Mouse (Mus musculus) heart, postnatal 25 days (tissue): ENCODE measurements around the gene Gse1. TPM values are rescaled to one million over a fixed set of nuclear protein-coding genes. Genes with fewer than 3 reads are reported as not detected.
A peak's percentile ranks its signal among the peaks of the same experiment; 100 is the strongest.

ENCODE experiments used
- DNase-seq: peaks from one replicate; pipeline ENCODE4 v3.0.0; 2022; ENCODE audit warnings: low spot score
- intact Hi-C: fragments of 180-260 bp; cut with DNase I; formaldehyde crosslinking; loops from one replicate; pipeline ENCODE4 v1.15.1; 2025
- total RNA-seq, 2 experiments: library from RNA; stranded (reverse); gene quantifications; 2 replicates each; pipeline ENCODE4 v1.2.3; 2021

The Gse1 gene
- total RNA-seq, 2 experiments from 2014 or later, result 20.1 to 25.9 TPM

GRCm38 (mm10) chr8:120425199-120425941, 197.1 kb downstream of the Gse1 start:
- intact Hi-C loops, result no loop called here
- no peak for DNase-seq

- intact Hi-C loops, result no loop called here
- DNase-seq, result no peak
Measured at GRCm38 (mm10) chr8:120426105-120426504, 197.8 kb downstream of the Gse1 start.

- intact Hi-C loops, result no loop called here
Measured at GRCm38 (mm10) chr8:120426622-120427385, 198.5 kb downstream of the Gse1 start.

GRCm38 (mm10) chr8:120428492-120428891, 200.2 kb downstream of the Gse1 start:
- no peak for DNase-seq

More at GRCm38 (mm10) chr8:120426622-120427385, 198.5 kb downstream of the Gse1 start:
- DNase-seq, result peak; percentile 32

GRCm38 (mm10) chr8:120429116-120429515, 200.9 kb downstream of the Gse1 start:
- intact Hi-C loops, result no loop called here
- no peak for DNase-seq

More at GRCm38 (mm10) chr8:120428492-120428891, 200.2 kb downstream of the Gse1 start:
- intact Hi-C loops, result no loop called here

- intact Hi-C loops, result no loop called here
- DNase-seq, result no peak
Measured at GRCm38 (mm10) chr8:120431042-120431441, 202.8 kb downstream of the Gse1 start.

DNA sequence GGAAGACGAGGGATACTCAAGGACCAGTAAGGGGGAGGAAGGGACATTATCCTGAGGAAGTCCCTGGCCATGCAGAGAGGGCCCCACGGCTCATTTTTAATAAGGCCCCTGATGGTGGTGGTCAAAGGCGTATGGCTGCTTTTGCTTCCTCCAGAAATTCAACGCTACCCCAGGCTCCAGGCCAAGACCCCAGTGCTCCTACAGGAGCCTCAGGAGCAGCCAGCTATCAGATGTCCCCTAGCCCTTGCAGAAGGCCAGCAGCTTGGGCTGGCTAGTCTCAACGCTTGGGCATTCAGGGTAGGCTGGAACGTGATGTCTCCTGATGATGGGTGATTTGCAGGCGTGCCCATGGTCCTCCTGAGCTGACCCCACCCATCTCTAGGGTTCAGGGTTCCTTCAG, 204.2 kb downstream of the Gse1 start:
- intact Hi-C loops, result no loop called here
- no peak for DNase-seq

DNA sequence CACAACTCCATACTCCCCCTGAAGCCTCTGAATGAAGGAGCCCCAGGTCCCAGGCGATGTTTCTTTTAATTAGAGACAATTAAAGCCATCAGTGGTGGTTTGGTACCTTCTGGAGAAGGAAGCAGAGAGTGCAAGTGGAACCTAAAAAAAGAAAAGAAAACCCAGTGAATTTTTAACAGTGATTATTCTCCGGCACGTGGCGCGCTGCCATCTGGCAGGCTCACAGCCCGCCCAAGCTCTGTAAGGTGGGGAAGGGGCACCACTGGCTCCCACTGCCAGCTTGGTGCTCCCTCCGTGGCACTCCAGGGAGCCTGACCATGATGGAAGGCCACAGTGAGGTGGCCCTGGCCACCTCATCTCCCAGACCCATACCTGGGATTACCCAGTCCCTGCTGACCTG, 204.9 kb downstream of the Gse1 start:
- intact Hi-C loops, result no loop called here
- no peak for DNase-seq

GRCm38 (mm10) chr8:120433734-120434133, 205.5 kb downstream of the Gse1 start:
- intact Hi-C loops, result no loop called here
- no peak for DNase-seq

DNA sequence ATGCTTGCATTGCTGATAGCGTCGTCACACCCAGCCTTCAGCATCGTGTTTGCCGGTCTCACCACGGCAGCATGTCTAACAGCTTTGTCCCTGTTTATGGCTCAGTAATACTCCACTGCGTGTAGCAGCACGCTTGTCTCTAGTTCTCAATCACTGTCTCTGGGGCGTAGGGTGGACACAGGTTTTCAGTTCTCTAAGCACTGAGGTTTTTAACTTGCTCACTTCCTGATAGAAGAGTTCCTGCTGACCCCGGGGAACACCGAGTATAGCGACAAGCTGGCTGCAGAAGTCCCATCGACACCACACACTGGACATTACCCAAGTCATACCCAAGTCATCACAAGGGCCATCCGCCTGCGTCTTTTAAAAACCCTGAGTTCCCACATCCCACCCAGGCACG, 207.5 kb downstream of the Gse1 start:
- DNase-seq, result no peak
- intact Hi-C loops, result no loop called here

DNA sequence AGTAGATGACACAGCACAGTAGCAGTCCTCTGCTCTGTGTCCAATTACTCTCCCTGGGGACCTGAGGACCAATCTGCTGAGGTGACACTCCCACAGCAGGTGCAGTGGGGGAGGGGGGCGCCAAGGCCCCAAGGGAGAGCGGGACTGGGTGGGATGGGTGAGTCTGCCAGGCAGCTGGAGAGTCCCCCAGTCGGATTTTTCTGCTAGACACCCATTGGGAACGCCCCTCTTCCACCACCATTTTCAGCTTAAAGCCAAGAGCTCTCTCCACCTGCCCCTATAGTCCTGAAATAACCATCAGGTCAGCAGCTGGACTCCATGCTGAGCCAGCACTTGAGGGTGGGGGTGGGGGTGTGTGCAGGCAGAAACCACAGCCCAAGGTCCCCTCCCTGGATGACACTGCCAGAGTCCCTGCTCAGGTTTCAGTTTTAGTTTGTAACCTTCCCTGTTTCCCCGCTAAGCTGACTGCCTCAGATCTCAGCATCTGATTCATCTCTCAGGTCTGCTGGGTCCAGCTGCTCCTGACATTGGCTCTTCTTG, 208.3 kb downstream of the Gse1 start:
- intact Hi-C loops, result no loop called here
- DNase-seq, result no peak

GRCm38 (mm10) chr8:120437207-120437606, 209.0 kb downstream of the Gse1 start:
- intact Hi-C loops, result no loop called here
- DNase-seq, result no peak

- intact Hi-C loops, result no loop called here
Measured at GRCm38 (mm10) chr8:120437666-120438395, 209.6 kb downstream of the Gse1 start.

DNA sequence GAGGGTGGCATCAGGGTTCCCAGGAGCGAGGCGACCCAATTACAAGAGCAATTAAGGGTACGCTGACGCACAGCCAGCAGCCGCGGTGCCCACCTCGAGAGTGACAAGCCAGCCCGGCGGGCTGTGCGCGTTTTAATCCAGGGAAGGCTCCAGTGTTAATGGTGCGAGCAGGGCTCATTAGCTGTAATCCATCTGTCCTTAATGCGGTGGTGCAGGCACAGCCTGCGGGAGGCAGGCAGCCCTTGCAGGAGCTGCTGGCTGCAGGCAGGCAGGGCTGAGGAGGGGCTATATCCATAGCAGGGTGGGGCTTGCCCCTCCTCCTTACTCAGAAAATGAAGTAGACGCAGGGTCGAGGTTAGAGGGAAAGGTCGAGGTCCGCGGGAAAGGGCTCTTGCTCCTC, 211.1 kb downstream of the Gse1 start:
- intact Hi-C loops, result no loop called here
- no peak for DNase-seq

More at GRCm38 (mm10) chr8:120437666-120438395, 209.6 kb downstream of the Gse1 start:
- no peak for DNase-seq

GRCm38 (mm10) chr8:120440739-120441138, 212.5 kb downstream of the Gse1 start:
- DNase-seq, result no peak
- intact Hi-C loops, result no loop called here

DNA sequence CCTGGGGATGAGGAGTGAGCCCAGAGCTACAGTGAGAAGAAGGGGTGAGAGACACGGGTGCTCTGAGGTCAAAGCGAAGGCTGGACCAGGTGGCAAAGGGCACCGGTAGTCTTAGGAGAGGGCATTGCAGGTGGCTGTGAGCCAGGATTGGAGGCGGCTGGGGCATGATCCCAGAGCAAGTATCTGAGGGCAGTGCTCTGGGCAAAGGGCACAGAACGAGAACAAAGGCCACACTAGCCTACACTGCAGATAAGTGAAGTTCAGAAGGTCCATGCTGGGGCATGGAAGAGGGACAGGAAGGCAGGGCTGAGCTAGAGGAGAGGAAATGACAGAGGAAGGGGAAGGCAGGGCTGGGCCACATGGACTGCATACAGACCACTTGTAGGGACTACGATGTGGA, 213.4 kb downstream of the Gse1 start:
- intact Hi-C loops, result no loop called here
- no peak for DNase-seq

GRCm38 (mm10) chr8:120442306-120443003, 214.2 kb downstream of the Gse1 start:
- no peak for DNase-seq
- intact Hi-C loops, result no loop called here

- DNase-seq, result no peak
- intact Hi-C loops, result no loop called here
Measured at GRCm38 (mm10) chr8:120445249-120445648, 217.0 kb downstream of the Gse1 start.

DNA sequence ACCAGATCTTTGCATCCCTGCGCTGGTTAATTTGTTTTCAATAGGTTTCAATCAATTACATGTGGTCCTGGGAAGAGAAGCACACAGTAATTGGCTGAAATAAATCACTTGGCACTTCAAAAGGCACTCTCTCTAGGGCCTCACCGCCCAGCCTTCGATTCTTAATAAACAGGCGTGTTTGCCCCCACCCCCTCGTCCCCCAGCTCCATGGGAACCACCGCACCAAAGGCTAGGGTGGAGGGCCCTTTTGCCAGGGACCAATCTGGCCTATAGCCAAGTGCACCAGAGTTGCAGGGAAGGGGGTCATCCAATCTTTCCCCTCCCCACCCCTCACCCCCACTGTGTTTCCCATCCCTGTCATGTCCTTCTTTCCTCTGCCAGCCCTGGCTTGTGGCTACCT, 219.9 kb downstream of the Gse1 start:
- no peak for DNase-seq
- intact Hi-C loops, result no loop called here

DNA sequence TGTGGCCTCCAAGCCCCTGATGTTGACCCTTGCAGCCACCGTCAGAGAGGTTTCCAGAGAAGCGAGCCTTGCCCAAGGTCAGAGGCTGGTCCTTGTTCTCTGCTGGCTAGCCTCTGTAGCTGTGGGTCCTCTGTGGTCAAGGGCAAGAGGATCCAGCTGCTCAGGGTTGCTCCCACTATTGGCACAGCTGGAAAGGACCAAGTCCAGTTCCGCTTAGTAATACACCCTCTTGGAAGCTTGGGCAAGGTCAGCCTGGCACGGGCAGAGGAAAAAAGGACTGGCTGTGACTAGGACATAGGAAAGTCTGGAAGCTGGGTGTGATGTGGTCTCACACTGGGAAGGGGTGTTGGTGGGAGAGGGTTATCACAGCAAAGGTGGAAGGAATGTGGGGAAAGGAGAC, 220.9 kb downstream of the Gse1 start:
- intact Hi-C loops, result no loop called here
- DNase-seq, result no peak
